Mouse (Mus musculus): ENCODE results near the gene Kpna6.

GRCm38 (mm10) chr4:129709486-129710129, 37.0 kb upstream of the Kpna6 start:
- no peak for TF ChIP-seq EP300 (optimal IDR thresholded peaks at IDR 0.05)
- no peak for TF ChIP-seq CTCF (IDR thresholded peaks at IDR 0.05; ENCODE audit: low read depth)
